Mouse (Mus musculus): ENCODE measurements around the gene Cep112. TPM values are rescaled to one million over a fixed set of nuclear protein-coding genes. Genes with fewer than 3 reads are reported as not detected.
"Not testable (repeated sequence)": the region's sequence is repeated elsewhere in the genome, so short reads cannot be mapped to it uniquely, and the experiment has no call there.

Gene Cep112
- polyA plus RNA-seq, 1 experiment from 2014 or later, result 14.6 TPM

DNA sequence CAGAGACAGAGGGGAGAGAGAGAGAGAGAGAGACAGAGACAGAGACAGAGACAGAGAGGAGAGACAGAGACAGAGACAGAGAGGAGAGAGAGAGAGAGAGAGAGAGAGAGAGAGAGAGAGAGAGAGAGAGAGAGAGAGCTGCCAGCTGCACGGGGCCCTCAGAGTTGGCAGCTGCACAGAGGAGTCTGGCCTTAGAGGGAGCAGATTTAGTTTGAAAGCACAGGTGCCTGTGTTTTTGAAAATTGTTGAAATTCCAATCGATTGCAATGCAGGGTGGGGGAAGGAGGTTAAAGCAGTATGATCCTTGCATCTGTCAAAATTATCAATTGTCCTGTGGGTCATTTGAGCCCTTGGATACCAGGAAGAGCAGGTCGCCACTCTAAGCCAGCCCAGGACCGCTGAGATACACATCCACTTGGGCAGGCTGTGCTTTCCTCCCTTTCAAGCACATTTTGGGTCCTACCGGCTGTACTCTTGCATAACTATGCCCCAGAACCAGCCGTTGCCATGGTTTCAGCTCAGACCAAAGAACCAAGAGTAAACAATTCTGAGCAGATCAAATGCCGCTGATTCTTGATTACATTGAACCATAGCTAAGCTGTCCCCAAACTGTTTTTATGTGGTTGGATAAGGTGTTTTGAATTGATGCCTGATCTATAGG, 432.8 kb downstream of the Cep112 start:
- no peak overlapping the region for H3K27ac ChIP-seq (ENCODE audit: low read depth, low read length)
- no peak for ATAC-seq

DNA sequence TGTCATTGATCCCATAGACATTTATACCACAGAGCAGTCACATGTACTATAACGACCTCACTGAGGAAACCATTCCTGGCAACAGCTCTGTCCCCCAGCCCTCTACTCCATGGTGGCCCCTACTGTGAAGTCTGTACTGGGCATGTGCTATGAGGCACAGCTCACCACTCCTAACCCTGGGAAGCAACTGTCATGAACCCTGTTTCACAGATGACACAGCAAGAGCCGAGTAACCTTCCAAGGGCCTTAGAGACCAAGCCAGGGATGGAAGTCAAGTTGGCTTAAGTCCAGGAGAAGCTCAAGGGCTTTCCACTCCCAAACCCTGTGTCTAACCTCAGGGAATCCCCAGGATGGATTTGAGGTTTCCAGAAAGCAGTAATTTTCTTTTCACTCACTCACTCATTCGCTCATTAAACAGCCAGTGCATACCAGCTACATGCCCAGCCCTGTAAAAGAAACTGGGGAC, 433.4 kb downstream of the Cep112 start:
- Histone ChIP-seq H3K4me1 (ENCODE audit: control insufficient read depth, insufficient read depth, low read length) (peaks cover 10% of the 10 kb centered on the region), H3K4me2 (ENCODE audit: low read length) (no peak overlapping the region), H3K9ac (ENCODE audit: low read length) (no peak overlapping the region), H3K27me3 (replicated peaks; ENCODE audit: control insufficient read depth, insufficient read depth, low read length) (no peaks in the 10 kb centered on the region), H3K36me3 (ENCODE audit: control insufficient read depth, insufficient read depth, low read length) (no peaks in the 10 kb centered on the region), H3K9me3 (replicated peaks; ENCODE audit: control insufficient read depth, low read length) (no peaks in the 10 kb centered on the region), H3K27ac (ENCODE audit: low read depth, low read length) (no peak overlapping the region), H3K4me3 (ENCODE audit: low read depth, low read length) (no peak overlapping the region)
- no peak for ATAC-seq
- 58% methylated on average over 3 of the region's 3 CpGs for WGBS
- DNase-seq (ENCODE audit: low spot score), result no peak

More for the DNA sequence above, 432.8 kb downstream of the Cep112 start:
- Histone ChIP-seq H3K9me3 (replicated peaks; ENCODE audit: control insufficient read depth, low read length) (no peaks in the 10 kb centered on the region), H3K4me1 (ENCODE audit: control insufficient read depth, insufficient read depth, low read length) (peaks cover 10% of the 10 kb centered on the region), H3K4me3 (ENCODE audit: low read depth, low read length) (no peak overlapping the region), H3K9ac (ENCODE audit: low read length) (no peak overlapping the region), H3K27me3 (replicated peaks; ENCODE audit: control insufficient read depth, insufficient read depth, low read length) (no peaks in the 10 kb centered on the region), H3K36me3 (ENCODE audit: control insufficient read depth, insufficient read depth, low read length) (no peaks in the 10 kb centered on the region), H3K4me2 (ENCODE audit: low read length) (no peak overlapping the region)
- 35% methylated on average over 7 of the region's 7 CpGs for WGBS
- peak; percentile 30 for DNase-seq (ENCODE audit: low spot score)

DNA sequence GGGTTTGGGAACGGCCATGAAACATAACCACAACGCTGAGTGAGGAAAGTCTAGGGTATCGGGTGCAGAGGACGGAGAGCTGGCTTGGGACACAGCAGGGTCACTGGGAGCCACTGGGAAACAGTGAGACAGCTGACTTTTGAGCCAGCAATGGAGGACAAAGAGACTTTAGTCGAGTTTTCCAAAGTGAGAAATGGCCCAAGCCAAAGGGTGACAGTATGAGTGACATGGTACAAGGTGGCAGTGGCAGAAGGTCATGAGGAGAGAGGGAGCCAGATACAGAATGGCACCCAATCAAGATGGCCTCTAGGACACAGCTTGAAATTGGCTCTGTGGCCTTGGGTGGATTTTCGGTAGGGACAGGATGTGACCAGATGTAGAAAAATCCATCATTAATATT, 433.9 kb downstream of the Cep112 start:
- no peaks in the 10 kb centered on the region for H3K36me3 ChIP-seq (ENCODE audit: control insufficient read depth, insufficient read depth, low read length)
- no peak overlapping the region for H3K27ac ChIP-seq (ENCODE audit: low read depth, low read length)

DNA sequence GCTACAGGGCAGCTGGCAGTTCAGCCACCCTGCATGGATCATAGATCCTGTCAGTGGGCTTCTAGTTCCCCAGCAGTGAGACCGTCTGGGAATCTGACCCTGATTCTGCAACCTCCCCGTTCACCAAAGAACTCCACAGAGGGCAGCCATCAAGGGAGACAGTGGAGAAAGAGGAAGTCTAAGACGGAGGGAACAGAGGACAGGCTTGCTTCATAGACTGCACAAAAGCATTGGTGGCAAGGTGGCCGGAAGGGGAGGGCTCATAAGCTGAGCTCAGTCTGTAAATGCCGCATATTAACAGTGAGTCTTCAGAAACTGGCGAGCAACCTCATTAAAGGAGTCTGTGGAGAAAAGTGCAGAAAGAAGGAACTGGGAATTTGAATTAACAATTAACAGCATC, 437.4 kb downstream of the Cep112 start:
- DNase-seq (ENCODE audit: low spot score) (no peak), ATAC-seq (no peak)
- WGBS, result 25% methylated on average over 6 of the region's 6 CpGs
- Histone ChIP-seq H3K4me2 (ENCODE audit: low read length) (no peak overlapping the region), H3K9ac (ENCODE audit: low read length) (no peak overlapping the region), H3K4me3 (ENCODE audit: low read depth, low read length) (no peak overlapping the region), H3K27me3 (replicated peaks; ENCODE audit: control insufficient read depth, insufficient read depth, low read length) (no peaks in the 10 kb centered on the region), H3K36me3 (ENCODE audit: control insufficient read depth, insufficient read depth, low read length) (no peaks in the 10 kb centered on the region), H3K4me1 (ENCODE audit: control insufficient read depth, insufficient read depth, low read length) (peaks cover 10% of the 10 kb centered on the region), H3K9me3 (replicated peaks; ENCODE audit: control insufficient read depth, low read length) (no peaks in the 10 kb centered on the region), H3K27ac (ENCODE audit: low read depth, low read length) (no peak overlapping the region)

More for the DNA sequence above, 433.9 kb downstream of the Cep112 start:
- no peaks in the 10 kb centered on the region for H3K9me3 ChIP-seq (replicated peaks; ENCODE audit: control insufficient read depth, low read length)
- no peak overlapping the region for H3K4me3 ChIP-seq (ENCODE audit: low read depth, low read length)
- H3K4me1 ChIP-seq (ENCODE audit: control insufficient read depth, insufficient read depth, low read length), result peaks cover 10% of the 10 kb centered on the region
- ATAC-seq (no peak), DNase-seq (ENCODE audit: low spot score) (no peak)
- WGBS, result 90% methylated on average over 6 of the region's 6 CpGs
- no peaks in the 10 kb centered on the region for H3K27me3 ChIP-seq (replicated peaks; ENCODE audit: control insufficient read depth, insufficient read depth, low read length)
- no peak overlapping the region for H3K9ac ChIP-seq (ENCODE audit: low read length)
- H3K4me2 ChIP-seq (ENCODE audit: low read length), result no peak overlapping the region

DNA sequence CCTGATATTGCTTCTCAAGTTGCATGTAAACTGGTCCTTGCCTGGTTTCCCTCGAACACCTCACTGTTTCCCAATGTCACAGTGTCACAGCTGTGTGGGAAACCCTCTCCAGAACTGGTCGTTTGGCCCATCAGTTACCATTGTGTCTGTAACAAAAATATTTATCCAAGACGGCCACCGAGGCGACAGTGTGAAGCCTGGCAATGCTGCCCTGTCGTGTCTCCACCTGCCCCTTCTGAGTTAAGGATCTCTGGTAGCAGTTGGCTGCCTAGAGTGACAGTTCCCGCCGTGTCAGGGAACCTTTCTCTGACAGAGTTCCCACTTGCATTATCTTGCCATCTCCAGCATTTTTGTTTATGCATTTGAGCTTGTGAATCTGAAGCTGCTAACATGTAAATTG, 440.8 kb downstream of the Cep112 start:
- no peak for DNase-seq (ENCODE audit: low spot score)
- Histone ChIP-seq H3K4me2 (ENCODE audit: low read length) (no peak overlapping the region), H3K4me1 (ENCODE audit: control insufficient read depth, insufficient read depth, low read length) (peaks cover 2% of the 10 kb centered on the region; the same call in 1 of the 2 replicates), H3K27me3 (replicated peaks; ENCODE audit: control insufficient read depth, insufficient read depth, low read length) (no peaks in the 10 kb centered on the region), H3K9me3 (replicated peaks; ENCODE audit: control insufficient read depth, low read length) (no peaks in the 10 kb centered on the region), H3K4me3 (ENCODE audit: low read depth, low read length) (no peak overlapping the region), H3K9ac (ENCODE audit: low read length) (no peak overlapping the region), H3K27ac (ENCODE audit: low read depth, low read length) (no peak overlapping the region), H3K36me3 (ENCODE audit: control insufficient read depth, insufficient read depth, low read length) (no peaks in the 10 kb centered on the region)
- WGBS, result 68% methylated on average over 8 of the region's 8 CpGs
- ATAC-seq, result no peak

DNA sequence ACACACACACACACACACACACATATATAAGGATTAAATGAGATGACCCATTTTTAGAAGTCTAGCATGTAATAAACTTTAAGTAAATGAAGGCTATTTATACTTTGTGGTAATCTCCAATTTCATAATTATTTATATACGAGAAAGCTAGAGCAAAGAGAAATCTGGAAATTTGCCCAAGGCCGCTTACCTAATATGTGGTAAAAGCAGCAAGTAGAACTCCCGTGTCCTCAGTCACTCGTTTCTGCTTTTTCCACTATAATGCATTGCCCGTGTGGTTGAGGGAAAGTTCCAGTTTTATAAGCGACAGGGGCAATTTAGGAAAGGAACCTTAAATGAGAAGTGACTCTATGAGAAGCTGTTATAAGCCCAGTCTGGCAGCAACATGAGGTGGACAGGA, 442.5 kb downstream of the Cep112 start:
- no peaks in the 10 kb centered on the region for H3K4me1 ChIP-seq (ENCODE audit: control insufficient read depth, insufficient read depth, low read length)
- ATAC-seq, result no peak
- 90% methylated on average over 6 of the region's 6 CpGs for WGBS
- H3K4me3 ChIP-seq (ENCODE audit: low read depth, low read length), result no peak overlapping the region
- no peaks in the 10 kb centered on the region for H3K36me3 ChIP-seq (ENCODE audit: control insufficient read depth, insufficient read depth, low read length)
- no peak overlapping the region for H3K27ac ChIP-seq (ENCODE audit: low read depth, low read length)
- no peak overlapping the region for H3K4me2 ChIP-seq (ENCODE audit: low read length)
- DNase-seq (ENCODE audit: low spot score), result no peak
- H3K9me3 ChIP-seq (replicated peaks; ENCODE audit: control insufficient read depth, low read length), result no peaks in the 10 kb centered on the region
- H3K27me3 ChIP-seq (replicated peaks; ENCODE audit: control insufficient read depth, insufficient read depth, low read length), result no peaks in the 10 kb centered on the region
- H3K9ac ChIP-seq (ENCODE audit: low read length), result no peak overlapping the region

DNA sequence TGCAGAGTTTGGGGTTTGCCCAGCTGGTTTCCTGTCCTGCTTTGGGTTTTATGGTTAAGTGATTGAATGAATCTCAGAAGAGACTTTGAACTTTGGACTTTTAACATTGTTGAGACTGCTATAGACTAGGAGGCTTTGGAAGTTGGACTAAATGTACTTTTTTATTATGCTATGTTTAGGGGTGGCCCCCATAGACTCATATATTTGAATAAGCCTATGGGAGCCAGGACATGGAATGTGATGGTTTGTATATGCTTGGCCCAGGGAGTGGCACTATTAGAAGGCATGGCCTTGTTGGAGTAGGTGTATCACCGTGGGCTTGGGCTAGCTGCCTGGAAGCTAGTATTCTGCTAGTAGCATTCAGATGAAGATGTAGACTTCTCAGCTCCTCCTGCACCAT, 446.3 kb downstream of the Cep112 start:
- H3K27me3 ChIP-seq (replicated peaks; ENCODE audit: control insufficient read depth, insufficient read depth, low read length); H3K4me3 ChIP-seq (ENCODE audit: low read depth, low read length); H3K4me2 ChIP-seq (ENCODE audit: low read length); H3K27ac ChIP-seq (ENCODE audit: low read depth, low read length); H3K36me3 ChIP-seq (ENCODE audit: control insufficient read depth, insufficient read depth, low read length); H3K9me3 ChIP-seq (replicated peaks; ENCODE audit: control insufficient read depth, low read length); H3K4me1 ChIP-seq (ENCODE audit: control insufficient read depth, insufficient read depth, low read length); DNase-seq (ENCODE audit: low spot score); ATAC-seq; H3K9ac ChIP-seq (ENCODE audit: low read length): not testable (repeated sequence)
- WGBS, result 93% methylated on average over 1 of the region's 1 CpGs

DNA sequence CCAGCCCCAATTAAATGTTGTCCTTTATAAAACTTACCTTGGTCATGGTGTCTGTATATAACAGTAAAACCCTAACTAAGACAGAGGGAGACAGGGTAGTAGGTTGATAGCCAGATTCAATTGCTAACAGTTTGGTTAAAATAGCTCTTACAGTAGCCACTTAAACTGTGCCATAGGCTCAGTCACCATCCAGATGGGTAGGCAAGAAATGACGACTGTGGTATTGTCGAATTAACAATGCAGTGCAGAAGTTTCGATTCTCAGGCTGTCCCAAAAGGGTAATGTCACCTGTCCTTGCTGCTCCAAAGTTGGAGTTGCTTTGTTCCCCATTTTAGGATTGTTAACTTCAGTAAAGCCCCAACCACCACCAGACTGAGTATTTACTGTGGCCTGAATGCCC, 446.8 kb downstream of the Cep112 start:
- Histone ChIP-seq H3K27me3 (replicated peaks; ENCODE audit: control insufficient read depth, insufficient read depth, low read length) (no peaks in the 10 kb centered on the region), H3K36me3 (ENCODE audit: control insufficient read depth, insufficient read depth, low read length) (no peaks in the 10 kb centered on the region), H3K9ac (ENCODE audit: low read length) (no peak overlapping the region), H3K9me3 (replicated peaks; ENCODE audit: control insufficient read depth, low read length) (no peaks in the 10 kb centered on the region), H3K4me2 (ENCODE audit: low read length) (no peak overlapping the region), H3K4me1 (ENCODE audit: control insufficient read depth, insufficient read depth, low read length) (no peaks in the 10 kb centered on the region), H3K4me3 (ENCODE audit: low read depth, low read length) (no peak overlapping the region), H3K27ac (ENCODE audit: low read depth, low read length) (no peak overlapping the region)
- no peak for DNase-seq (ENCODE audit: low spot score)
- no peak for ATAC-seq
- 88% methylated on average over 3 of the region's 3 CpGs for WGBS

DNA sequence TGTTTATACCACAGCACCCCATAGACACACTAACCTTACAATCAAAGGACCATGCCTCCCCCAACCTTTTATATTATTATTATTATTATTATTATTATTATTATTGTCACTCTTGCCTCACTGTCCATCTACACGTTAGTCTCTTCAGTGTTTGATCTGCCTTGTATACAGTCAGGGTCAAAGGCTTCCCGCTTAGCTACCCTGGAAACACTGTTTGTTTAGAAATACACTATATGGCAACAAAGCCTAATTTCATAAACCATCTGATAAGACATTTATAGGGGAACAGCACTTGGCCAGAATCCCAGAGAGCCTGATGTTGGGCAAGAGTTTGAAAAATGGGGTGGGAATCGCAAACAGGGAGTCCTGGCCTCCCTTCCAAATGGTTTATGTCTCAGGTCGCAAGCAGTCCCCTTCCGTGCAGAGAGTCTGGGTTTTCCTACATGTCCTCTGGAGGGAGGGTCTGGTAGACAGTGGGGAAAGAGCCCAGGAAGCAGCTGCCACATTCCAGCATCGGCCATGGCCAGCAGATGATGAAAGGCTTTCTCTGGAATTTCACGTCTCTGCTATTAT, 451.7 kb downstream of the Cep112 start:
- no peak for DNase-seq (ENCODE audit: low spot score)
- no peak for ATAC-seq
- 89% methylated on average over 7 of the region's 7 CpGs for WGBS

More for the DNA sequence above, 451.7 kb downstream of the Cep112 start:
- Histone ChIP-seq H3K36me3 (ENCODE audit: control insufficient read depth, insufficient read depth, low read length) (no peaks in the 10 kb centered on the region), H3K9ac (ENCODE audit: low read length) (no peak overlapping the region), H3K4me3 (ENCODE audit: low read depth, low read length) (no peak overlapping the region), H3K27me3 (replicated peaks; ENCODE audit: control insufficient read depth, insufficient read depth, low read length) (no peaks in the 10 kb centered on the region), H3K27ac (ENCODE audit: low read depth, low read length) (no peak overlapping the region), H3K9me3 (replicated peaks; ENCODE audit: control insufficient read depth, low read length) (no peaks in the 10 kb centered on the region), H3K4me2 (ENCODE audit: low read length) (no peak overlapping the region), H3K4me1 (ENCODE audit: control insufficient read depth, insufficient read depth, low read length) (no peaks in the 10 kb centered on the region)

Data from forebrain, embryonic 14.5 days (tissue).